Mouse (Mus musculus): ENCODE measurements around the gene Zfp541.

- TF ChIP-seq GATA1 (IDR thresholded peaks at IDR 0.05; ENCODE audit: low read length), result no peak
- no peak for TF ChIP-seq TAL1 (IDR thresholded peaks at IDR 0.05; ENCODE audit: low read length)
Measured at GRCm38 (mm10) chr7:16101081-16101480, 39.5 kb downstream of the Zfp541 start.
